Mouse (Mus musculus) spleen, adult 2 months (tissue): ENCODE data around the gene Trmt112. TPM values are rescaled to one million over a fixed set of nuclear protein-coding genes. Genes with fewer than 3 reads are reported as not detected.
A peak's percentile ranks its signal among the peaks of the same experiment; 100 is the strongest.
"Not testable (repeated sequence)": the region's sequence is repeated elsewhere in the genome, so short reads cannot be mapped to it uniquely, and the experiment has no call there.

Experiments
- DNase-seq, 2 experiments: peaks; one replicate each; pipeline versions ENCODE4 v3.0.0 to v3.0.0-alpha.2; 2012 to 2021; ENCODE audit warnings: low spot score in 2 of 2, low read depth in 1 of 2
- H3K27ac ChIP-seq: fragments of 200-500 bp; 2 replicates; pipeline ENCODE4 v1.5.1; 2012; ENCODE audit warnings: low read length, inconsistent platforms; ENCODE audit not compliant: insufficient read depth
- H3K27me3 ChIP-seq: fragments of 200-500 bp; 2 replicates; pipeline ENCODE4 v1.6.1; 2012; ENCODE audit warnings: mild to moderate bottlenecking, moderate library complexity, low read length, inconsistent platforms; ENCODE audit not compliant: control insufficient read depth, insufficient read depth
- H3K36me3 ChIP-seq: fragments of 200-500 bp; 2 replicates; pipeline ENCODE4 v1.6.1; 2012; ENCODE audit warnings: mild to moderate bottlenecking, low read length, inconsistent platforms; ENCODE audit not compliant: control insufficient read depth, insufficient read depth
- H3K4me1 ChIP-seq: fragments of 200-500 bp; 2 replicates; pipeline ENCODE4 v1.6.1; 2011; ENCODE audit warnings: inconsistent platforms; ENCODE audit not compliant: control insufficient read depth, insufficient read depth, insufficient read length
- H3K4me3 ChIP-seq: fragments of 200-500 bp; 2 replicates; pipeline ENCODE4 v1.5.1; 2011; ENCODE audit warnings: mild to moderate bottlenecking, inconsistent platforms; ENCODE audit not compliant: insufficient read depth, insufficient read length; ENCODE audit errors: extremely low read depth
- CTCF ChIP-seq: fragments of 200-500 bp; IDR thresholded peaks from 2 replicates; pipeline ENCODE4 v1.5.1; 2011; ENCODE audit warnings: mild to moderate bottlenecking, inconsistent platforms; ENCODE audit not compliant: insufficient read depth, insufficient read length, insufficient replicate concordance; ENCODE audit errors: extremely low read depth
- POLR2A ChIP-seq: fragments of 200-500 bp; IDR thresholded peaks from 2 replicates; pipeline ENCODE4 v1.6.1; 2011; ENCODE audit warnings: low read depth, low read length, inconsistent platforms
- WGBS: fragments of 180-500 bp; shearing (Covaris S2); methylation state at CpG from one replicate; pipeline ENCODE4 v1.1.7; 2018; 5-methylcytosine and 5-hydroxymethylcytosine counted together
- polyA plus RNA-seq: library from polyadenylated mRNA; depleted of rRNA; stranded (reverse); fragments of >200 nt; gene quantifications from 2 replicates; pipeline ENCODE4 v1.2.3, GENCODE M21; 2012

Trmt112 gene
- polyA plus RNA-seq, 1 experiment = 135 TPM

GRCm38 (mm10) chr19:6874257-6874656, 35.2 kb upstream of the Trmt112 start:
- no peak overlapping the region for H3K27ac ChIP-seq
- H3K36me3 ChIP-seq = no peaks in the 10 kb centered on the region
- H3K4me1 ChIP-seq = peaks cover 19% of the 10 kb centered on the region; the same call in 1 of the 2 replicates
- no peak for TF ChIP-seq CTCF
- no peak for TF ChIP-seq POLR2A
- 87% methylated on average over 1 of the region's 1 CpGs for WGBS
- no peak overlapping the region for H3K4me3 ChIP-seq
- H3K27me3 ChIP-seq = no peaks in the 10 kb centered on the region
- DNase-seq = no peak

DNA sequence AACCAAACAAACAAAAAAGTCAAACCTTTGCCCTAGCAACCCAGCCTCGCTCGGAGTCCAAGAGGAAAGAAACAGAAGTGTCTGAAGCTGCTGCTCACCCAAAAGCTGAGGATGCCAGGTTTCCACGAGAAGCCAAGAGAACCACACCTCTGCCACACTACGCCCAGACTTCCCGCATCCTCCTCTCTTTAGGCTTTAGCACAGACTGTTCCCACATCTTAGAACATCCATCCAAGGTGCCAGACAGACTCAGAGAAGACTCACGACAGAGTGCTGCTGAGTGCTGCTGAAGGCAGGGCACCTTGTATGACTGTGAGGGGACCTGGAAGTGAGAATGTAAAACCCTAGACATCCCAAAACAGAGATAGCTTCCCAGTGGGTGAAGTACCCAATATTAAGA, 33.7 kb upstream of the Trmt112 start:
- TF ChIP-seq POLR2A (no peak), CTCF (no peak)
- Histone ChIP-seq H3K27ac (no peak overlapping the region), H3K36me3 (no peaks in the 10 kb centered on the region), H3K27me3 (no peaks in the 10 kb centered on the region), H3K4me3 (no peak overlapping the region), H3K4me1 (peaks cover 17% of the 10 kb centered on the region; the same call in 1 of the 2 replicates)
- 87% methylated on average over 6 of the region's 6 CpGs for WGBS
- DNase-seq = no peak

DNA sequence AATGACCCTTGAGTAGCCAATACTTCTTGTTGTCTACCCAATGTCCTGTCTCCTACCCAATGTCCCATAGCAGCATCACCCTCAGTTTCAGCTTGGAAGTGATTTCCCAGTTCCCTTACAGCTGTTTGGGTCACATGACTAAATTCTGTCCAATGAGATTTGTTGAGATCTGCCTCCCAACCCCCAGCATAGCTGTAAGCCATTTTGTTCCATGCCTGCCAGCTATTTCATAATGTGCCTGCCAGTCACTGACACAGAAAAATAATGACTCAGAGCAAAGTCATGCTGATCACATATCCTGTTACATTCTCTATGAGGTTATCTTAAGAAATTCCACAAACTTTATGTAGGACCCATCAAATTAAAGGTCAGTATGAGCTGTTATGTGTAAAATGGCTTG, 32.7 kb upstream of the Trmt112 start:
- Histone ChIP-seq H3K27ac (no peak overlapping the region), H3K36me3 (no peaks in the 10 kb centered on the region), H3K4me3 (no peak overlapping the region), H3K4me1 (peaks cover 9% of the 10 kb centered on the region; the same call in 1 of the 2 replicates), H3K27me3 (no peaks in the 10 kb centered on the region)
- TF ChIP-seq CTCF (no peak), POLR2A (no peak)
- no peak for DNase-seq

GRCm38 (mm10) chr19:6877965-6878364, 31.5 kb upstream of the Trmt112 start:
- Histone ChIP-seq H3K27me3 (no peaks in the 10 kb centered on the region), H3K4me3 (no peak overlapping the region), H3K27ac (no peak overlapping the region), H3K4me1 (no peaks in the 10 kb centered on the region), H3K36me3 (no peaks in the 10 kb centered on the region)
- no peak for TF ChIP-seq CTCF
- no peak for TF ChIP-seq POLR2A
- 87% methylated on average over 4 of the region's 4 CpGs for WGBS
- no peak for DNase-seq

DNA sequence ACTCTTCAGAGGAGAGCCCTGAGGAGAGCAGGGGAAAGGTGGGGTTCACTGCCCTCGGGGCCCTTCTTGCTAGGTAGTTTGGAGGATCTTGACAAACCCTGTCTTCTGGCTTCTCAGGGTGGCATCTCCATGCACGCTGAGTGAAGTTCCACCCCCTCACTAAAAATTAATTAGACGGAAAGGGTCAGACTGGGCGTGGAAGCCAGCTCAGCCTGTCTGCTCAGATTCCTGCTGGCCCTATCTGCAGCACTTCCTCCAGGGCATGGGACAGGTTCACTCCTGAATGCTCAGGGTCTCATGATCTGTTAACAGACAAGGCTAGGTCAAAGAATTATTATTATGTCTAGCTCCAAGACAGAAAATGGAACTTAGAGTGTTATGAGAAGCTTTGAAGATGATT, 17.0 kb upstream of the Trmt112 start:
- TF ChIP-seq POLR2A = no peak
- TF ChIP-seq CTCF = no peak
- 88% methylated on average over 4 of the region's 4 CpGs for WGBS
- H3K36me3 ChIP-seq = no peaks in the 10 kb centered on the region
- H3K4me1 ChIP-seq = no peaks in the 10 kb centered on the region
- H3K27me3 ChIP-seq = no peaks in the 10 kb centered on the region
- DNase-seq = no peak
- no peak overlapping the region for H3K27ac ChIP-seq
- no peak overlapping the region for H3K4me3 ChIP-seq

DNA sequence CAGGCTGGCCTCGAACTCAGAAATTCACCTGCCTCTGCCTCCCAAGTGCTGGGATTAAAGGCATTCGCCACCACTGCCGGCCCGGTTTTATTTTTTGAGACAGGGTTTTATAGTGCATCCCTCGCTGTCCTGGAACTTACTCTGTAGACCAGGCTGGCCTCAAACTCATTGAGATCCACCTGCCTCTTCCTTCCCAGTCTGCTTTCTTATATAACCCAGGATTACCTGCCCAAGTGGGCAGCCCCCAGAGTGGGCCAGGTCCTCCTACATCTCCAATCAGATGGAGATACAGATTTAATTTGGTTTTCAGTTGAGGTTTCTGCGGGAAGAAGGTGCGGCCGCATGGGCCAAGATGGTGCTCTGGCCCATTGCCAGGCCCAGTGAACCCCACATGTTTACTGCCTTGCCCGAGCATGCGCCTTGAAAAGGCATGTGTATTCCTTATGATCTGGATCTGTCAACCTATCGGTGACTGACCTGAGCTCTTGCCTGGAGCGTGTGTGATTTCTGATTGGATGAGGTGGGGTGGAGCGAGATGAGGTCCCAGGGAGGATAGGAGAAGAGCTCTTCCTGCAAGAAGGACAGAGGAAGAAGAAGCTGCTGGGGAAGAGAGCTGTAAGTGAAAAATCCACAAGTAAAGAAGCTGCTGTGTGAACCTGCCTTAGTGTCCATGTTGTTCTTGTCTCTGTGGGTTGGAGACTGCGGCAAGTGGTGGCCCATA, 15.6 kb upstream of the Trmt112 start:
- 97% methylated on average over 14 of the region's 14 CpGs for WGBS
- no peaks in the 10 kb centered on the region for H3K4me1 ChIP-seq
- no peaks in the 10 kb centered on the region for H3K36me3 ChIP-seq
- no peak for TF ChIP-seq POLR2A
- TF ChIP-seq CTCF = no peak
- DNase-seq = no peak
- no peaks in the 10 kb centered on the region for H3K27me3 ChIP-seq
- no peak overlapping the region for H3K27ac ChIP-seq
- H3K4me3 ChIP-seq = no peak overlapping the region

- H3K4me1 ChIP-seq, H3K27me3 ChIP-seq, H3K27ac ChIP-seq, DNase-seq, H3K36me3 ChIP-seq: not testable (repeated sequence)
- peak overlapping the region; percentile 39; the same call in 1 of the 2 replicates for H3K4me3 ChIP-seq
- WGBS = 51% methylated on average over 18 of the region's 18 CpGs
These were observed 13.7 kb upstream of the Trmt112 start for GRCm38 (mm10) chr19:6895608-6896305.
